Comparison of ENCODE assay signal across 11 mouse cellular contexts in the genomic region with DNA sequence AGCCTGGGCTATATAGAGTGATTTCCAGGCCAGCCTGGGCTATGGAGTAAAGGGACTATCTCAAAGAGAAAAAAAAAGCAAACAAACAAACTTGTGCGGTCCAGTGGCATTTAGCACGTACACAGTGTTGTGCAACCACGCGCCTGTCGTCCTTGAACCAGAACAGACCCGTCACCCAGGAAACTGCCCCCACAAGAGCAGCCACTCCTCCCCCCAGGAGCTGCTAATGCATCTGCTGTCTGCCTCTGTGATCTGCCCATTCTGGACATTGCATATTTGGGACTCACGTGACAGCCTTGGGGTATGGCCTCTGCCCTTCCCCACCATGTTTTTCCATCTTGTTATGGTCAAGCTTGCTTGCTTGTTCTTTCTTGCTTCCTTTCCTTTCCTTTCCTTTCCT. TPM values are rescaled to one million over a fixed set of nuclear protein-coding genes. Genes with fewer than 3 reads are reported as not detected.
DNase-seq lines count a peak whose midpoint lies in the region; ATAC-seq and TF ChIP-seq lines count a peak whose summit lies in the region.
"Had no signal": no experiment of that assay in that cellular context is flagged by ENCODE, and none has a peak within 500 bp of the region (broad histone marks: within the 10 kb centered on the region; RNA-seq: fewer than 3 reads in every experiment).

No protein-coding gene starts in this region.

- DNase-seq in adrenal gland, adult (ENCODE audit: inconsistent age in 2 of 2, low spot score in 1 of 2) = peak; percentile 81 to 88
- DNase-seq in adrenal gland, adult 18-20 months (ENCODE audit: low spot score in 2 of 2) = no peak
- DNase-seq in B cell, adult 2 months = peak; percentile 49 to 60
- peak; percentile 46 for DNase-seq in lung, postnatal 25 days (ENCODE audit: low spot score)
- no peak for DNase-seq in layer of hippocampus, adult 2 months (ENCODE audit: low spot score in 2 of 2)
- DNase-seq in cerebellum, adult 11 months = no peak
- DNase-seq: gastrocnemius, postnatal 36 days; heart, postnatal 36 days; right cerebral cortex, postnatal 4 days had no signal

- TF ChIP-seq POLR2A in bone marrow macrophage, adult 2 months (IDR thresholded peaks at IDR 0.05; ENCODE audit: borderline replicate concordance, low read depth, low read length) = no peak

- peaks cover 48% of the 10 kb centered on the region for H3K4me1 ChIP-seq in bone marrow macrophage, adult 2 months (ENCODE audit: control insufficient read depth, insufficient read depth, low read length)

- TF ChIP-seq CTCF in bone marrow macrophage, adult 2 months (IDR thresholded peaks at IDR 0.05; ENCODE audit: low read depth, low read length) = no peak
- no peak for TF ChIP-seq CTCF in layer of hippocampus, adult 2 months (conservative IDR thresholded peaks at IDR 0.05)

- H3K4me3 ChIP-seq in bone marrow macrophage, adult 2 months (ENCODE audit: insufficient read depth, low read length) = no peak overlapping the region
- no peak overlapping the region for H3K4me3 ChIP-seq in layer of hippocampus, adult 2 months

- no peak for ATAC-seq in CD4-positive, CD25-positive, alpha-beta regulatory T cell, adult 4 months

- peak overlapping the region; percentile 62 for H3K27ac ChIP-seq in bone marrow macrophage, adult 2 months (ENCODE audit: insufficient read depth, low read depth, low read length)
- no peak overlapping the region; the same call in 1 of the 2 replicates for H3K27ac ChIP-seq in layer of hippocampus, adult 2 months

RNA-seq across cellular contexts. Expression of a gene that starts 59.9 kb away (rescaled TPM):
- total RNA-seq in adrenal gland, adult 18-20 months (2021) = 1 to 10 TPM; 4.6 to 5.0 TPM
- polyA plus RNA-seq in bone marrow macrophage, adult 2 months (2012; ENCODE audit: insufficient read depth, insufficient read length, missing spikeins) = 16.7 and 23.1 TPM in 2 replicates
- 1 to 10 TPM; 5.2 to 6.2 TPM for total RNA-seq in layer of hippocampus, adult 2 months (2021)
- 10 to 100 TPM; 14.6 to 20.6 TPM for polyA plus RNA-seq in CD4-positive, CD25-positive, alpha-beta regulatory T cell, adult 4 months (2017; shearing (Covaris generic))

Comparison
In these comparisons a context has a peak if more than half of its experiments do, and no peak if none do; other contexts are left out.
1. DNase-seq: peak in adrenal gland, adult (2 of 2), B cell, adult 2 months (2 of 2) and lung, postnatal 25 days (single experiment); none in adrenal gland, adult 18-20 months (0 of 2), layer of hippocampus, adult 2 months (0 of 2) and cerebellum, adult 11 months (single experiment).